Mouse (Mus musculus) sigmoid colon, adult 10 weeks (tissue): ENCODE results near the gene Fez1. TPM values are rescaled to one million over a fixed set of nuclear protein-coding genes. Genes with fewer than 3 reads are reported as not detected.

ENCODE experiments used
- polyA plus RNA-seq: library from polyadenylated mRNA; stranded (reverse); fragments of 350-450 nt; fragmentation: Illumina TruSeq; extraction: RNeasy Lipid Tissue Mini Kit (QIAGEN cat#74804); gene quantifications from one replicate; pipeline ENCODE4 v1.2.3, GENCODE M21; 2014; ENCODE audit warnings: low read depth, low replicate concordance

The Fez1 gene
- 5.2 TPM for polyA plus RNA-seq

DNA sequence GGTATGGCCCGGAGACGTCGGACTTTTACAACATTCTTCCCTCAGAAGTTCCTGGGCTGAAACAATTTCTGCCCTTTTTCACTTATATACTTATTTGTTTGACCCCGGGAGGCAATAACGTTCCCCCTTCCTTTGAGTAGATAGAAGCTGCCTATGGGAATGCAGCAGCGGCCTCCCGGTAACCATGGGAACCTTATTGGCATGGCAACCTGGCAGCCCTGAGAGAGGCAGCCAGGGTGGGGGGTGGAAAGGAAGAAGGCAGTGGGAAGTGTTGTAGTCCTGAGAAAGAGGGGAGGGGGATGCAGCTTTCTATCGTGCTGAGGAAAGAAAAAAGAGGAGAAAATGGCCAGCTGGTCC is at the start of gene Fez1:
Fez1 (plus strand) TSS at position 221 of the 357 bp plus-strand sequence.

DNA sequence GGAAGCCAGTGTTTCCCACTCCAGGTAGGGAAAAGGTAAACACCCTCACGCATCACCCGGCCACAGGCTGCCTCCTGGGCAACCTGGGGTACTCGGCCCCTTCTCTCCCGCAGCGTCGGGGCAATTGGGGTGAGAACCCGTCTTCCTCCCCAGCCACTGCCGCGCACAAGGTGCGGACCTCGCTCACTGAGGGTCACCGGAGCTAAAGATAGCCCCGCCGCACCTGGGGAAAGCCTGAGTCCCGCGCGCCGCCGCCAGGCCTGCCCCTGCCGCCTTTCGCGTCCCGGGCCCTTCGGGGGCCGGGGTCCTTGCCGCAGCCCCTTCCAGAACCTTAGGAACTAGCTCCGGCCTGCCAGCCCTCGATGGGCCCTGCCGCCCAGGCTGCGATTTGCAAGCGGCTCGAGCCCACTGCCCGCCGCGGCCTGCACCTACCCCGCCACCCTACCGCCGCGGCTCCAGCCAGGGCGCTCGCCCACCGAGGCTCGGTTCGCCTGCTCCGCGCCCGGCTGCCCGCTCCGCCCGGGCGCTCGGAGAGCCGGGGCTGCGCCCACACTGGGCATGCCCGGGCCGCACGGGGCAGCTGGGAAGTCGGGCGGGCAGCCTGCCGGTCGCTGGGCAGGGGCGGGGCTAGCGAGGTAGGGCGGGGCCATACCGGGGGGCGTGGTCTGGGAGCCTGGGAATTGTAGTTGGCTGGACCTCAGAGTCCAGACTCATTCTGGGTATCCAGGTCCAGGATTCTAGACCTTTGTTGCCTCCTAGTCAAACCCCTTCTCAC is 24.7 kb upstream of the Fez1 start, which contains the start of gene Ei24:
Ei24 (minus strand) TSS at position 613 of the 775 bp plus-strand sequence.

Other genes with a start within 250 kb of the Fez1 start
- not detected for gene Gm17689, start 239.2 kb upstream of the Fez1 start, polyA plus RNA-seq
- not detected for gene A630095E13Rik, start 178.5 kb upstream of the Fez1 start, polyA plus RNA-seq
- gene Acrv1, start 128.6 kb upstream of the Fez1 start, polyA plus RNA-seq, result not detected
- 23.3 TPM for gene Chek1, start 94.8 kb upstream of the Fez1 start, polyA plus RNA-seq
- 331 TPM for gene Stt3a, start 54.2 kb upstream of the Fez1 start, polyA plus RNA-seq
- 219 TPM for gene Ei24, start 24.5 kb upstream of the Fez1 start, polyA plus RNA-seq